Mouse (Mus musculus) thymus, postnatal 4 days (tissue): ENCODE results near the gene Wdr90.
"Not testable (repeated sequence)": the region's sequence is repeated elsewhere in the genome, so short reads cannot be mapped to it uniquely, and the experiment has no call there.

Source experiments
- DNase-seq: peaks from one replicate; pipeline ENCODE4 v3.0.0; 2021

Wdr90 gene

GRCm38 (mm10) chr17:25829558-25830017 is 31.7 kb downstream of the Wdr90 start:
- DNase-seq = no peak

GRCm38 (mm10) chr17:25828712-25829557 is 32.4 kb downstream of the Wdr90 start, which contains the start of gene Jmjd8:
Jmjd8 (plus strand) TSS chr17:25828867.
- DNase-seq = peak; percentile 83

- DNase-seq = no peak
Measured at GRCm38 (mm10) chr17:25828223-25828594, 33.1 kb downstream of the Wdr90 start.

- DNase-seq = no peak
Measured at GRCm38 (mm10) chr17:25827546-25828222, 33.6 kb downstream of the Wdr90 start.

- DNase-seq = no peak
Measured at GRCm38 (mm10) chr17:25827011-25827410, 34.3 kb downstream of the Wdr90 start.

DNA sequence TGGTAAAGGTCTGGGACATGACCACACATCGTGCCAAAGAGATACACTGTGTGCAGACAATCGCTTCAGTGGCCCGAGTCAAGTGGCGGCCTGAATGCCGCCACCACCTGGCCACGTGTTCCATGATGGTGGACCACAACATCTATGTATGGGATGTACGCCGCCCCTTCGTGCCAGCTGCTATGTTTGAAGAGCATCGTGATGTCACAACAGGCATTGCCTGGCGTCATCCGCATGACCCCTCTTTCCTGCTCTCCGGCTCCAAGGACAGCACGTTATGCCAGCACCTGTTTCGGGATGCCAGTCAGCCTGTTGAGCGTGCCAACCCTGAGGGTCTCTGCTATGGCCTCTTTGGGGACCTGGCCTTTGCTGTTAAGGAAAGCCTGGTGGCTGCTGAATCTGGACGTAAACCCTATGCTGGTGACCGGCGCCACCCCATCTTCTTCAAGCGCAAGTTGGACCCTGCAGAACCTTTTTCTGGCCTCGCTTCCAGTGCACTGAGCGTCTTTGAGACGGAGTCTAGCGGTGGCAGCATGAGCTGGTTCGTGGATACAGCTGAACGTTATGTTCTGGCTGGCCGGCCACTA is 35.2 kb downstream of the Wdr90 start:
- no peak for DNase-seq

DNA sequence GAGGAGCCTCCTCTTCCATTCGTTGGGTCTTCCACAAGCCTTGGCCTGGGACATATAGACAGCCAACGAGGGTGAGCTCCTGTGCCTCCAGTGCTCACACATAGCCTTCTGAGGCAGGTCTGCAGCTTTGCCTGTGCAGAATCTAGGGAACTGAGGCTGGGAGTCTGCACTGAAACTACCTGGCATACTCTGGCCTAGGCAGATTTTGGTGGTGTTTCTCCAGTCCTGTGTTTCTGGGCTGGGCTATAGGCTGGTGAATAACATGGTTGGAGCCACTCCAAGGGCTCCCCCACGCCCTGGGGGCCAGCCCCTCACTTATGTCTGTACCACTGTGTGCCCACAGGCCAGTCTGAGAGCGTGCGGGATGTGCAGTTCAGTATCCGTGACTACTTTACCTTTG is 36.0 kb downstream of the Wdr90 start:
- no peak for DNase-seq

DNA sequence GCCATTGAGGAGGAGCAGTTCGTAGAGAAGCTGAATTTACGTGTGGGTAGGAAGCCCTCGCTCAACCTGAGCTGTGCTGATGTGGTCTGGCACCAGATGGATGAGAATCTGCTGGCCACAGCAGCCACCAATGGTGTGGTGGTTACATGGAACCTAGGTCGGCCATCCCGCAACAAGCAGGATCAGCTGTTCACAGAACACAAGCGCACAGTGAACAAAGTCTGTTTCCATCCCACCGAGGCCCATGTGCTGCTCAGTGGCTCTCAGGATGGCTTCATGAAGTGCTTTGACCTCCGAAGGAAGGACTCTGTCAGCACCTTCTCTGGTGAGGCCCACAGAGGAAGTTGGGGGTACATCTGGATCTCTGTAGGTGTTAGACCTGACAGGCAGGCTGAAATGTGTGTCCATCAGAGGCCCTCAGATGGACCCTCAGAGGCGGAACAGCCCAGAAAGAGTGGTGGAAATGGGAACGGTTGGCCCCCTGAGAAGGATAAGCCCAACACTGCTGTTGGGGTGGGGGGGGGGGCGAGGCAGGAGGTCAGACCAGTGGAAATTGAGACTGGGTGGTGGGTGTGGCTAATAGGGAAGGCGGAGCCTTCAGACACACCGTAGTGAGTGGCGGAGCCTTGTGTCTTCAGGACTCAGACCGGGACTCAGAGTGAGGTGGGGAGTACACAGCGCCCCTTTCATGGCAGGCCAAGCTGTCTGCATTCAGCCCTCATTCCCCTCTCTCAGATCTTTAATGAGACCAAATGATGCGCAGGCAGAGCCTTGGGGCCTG is 36.7 kb downstream of the Wdr90 start:
- no peak for DNase-seq

- peak; percentile 78 for DNase-seq
Measured at GRCm38 (mm10) chr17:25823452-25823851, 37.8 kb downstream of the Wdr90 start, which contains the start of gene Wdr24. Wdr24 (plus strand) TSS chr17:25823627.

DNA sequence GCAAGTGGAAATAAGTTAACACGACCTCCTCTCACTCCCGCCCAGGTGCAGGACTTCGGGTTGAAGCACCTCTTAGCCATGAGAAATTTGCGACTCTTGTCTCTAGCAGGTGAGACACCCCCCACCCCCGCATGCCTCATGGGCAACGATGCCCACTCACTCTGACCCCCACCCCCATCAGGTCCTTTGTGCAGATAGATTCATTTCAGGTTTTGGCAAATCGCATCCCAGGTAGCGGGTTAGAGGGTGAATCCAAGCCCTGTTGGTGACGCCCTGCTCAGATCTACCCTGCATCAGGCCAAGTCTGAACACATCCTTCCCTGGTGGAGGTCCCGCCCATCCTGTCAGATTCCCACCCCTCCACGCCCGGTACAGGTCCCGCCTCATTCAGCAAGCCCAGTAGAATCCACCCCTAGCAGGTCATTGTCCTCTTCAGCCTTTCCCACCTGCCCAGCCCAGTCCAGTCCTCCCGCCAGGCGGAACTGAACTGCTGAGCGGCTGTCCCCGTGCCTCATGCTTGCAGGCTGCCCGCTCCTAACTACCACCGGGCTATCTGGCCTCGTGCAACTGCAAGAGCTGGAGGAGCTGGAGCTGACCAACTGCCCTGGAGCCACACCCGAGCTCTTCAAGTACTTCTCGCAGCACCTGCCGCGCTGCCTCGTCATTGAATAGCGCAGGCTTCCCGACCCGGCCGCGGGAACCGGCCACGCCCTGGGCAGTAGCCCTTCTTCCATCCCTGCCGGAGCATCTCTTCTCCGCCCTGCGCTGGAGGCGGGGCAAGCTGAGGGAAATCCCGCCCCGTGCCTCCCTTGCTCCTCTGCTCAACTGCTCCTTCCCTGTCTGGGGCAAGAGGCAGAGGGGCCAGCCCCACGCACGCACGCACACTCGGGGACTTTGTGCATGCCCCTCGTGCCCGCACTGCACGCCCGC is 42.2 kb downstream of the Wdr90 start:
- no peak for DNase-seq

GRCm38 (mm10) chr17:25817662-25818061 is 43.6 kb downstream of the Wdr90 start:
- DNase-seq = no peak

DNA sequence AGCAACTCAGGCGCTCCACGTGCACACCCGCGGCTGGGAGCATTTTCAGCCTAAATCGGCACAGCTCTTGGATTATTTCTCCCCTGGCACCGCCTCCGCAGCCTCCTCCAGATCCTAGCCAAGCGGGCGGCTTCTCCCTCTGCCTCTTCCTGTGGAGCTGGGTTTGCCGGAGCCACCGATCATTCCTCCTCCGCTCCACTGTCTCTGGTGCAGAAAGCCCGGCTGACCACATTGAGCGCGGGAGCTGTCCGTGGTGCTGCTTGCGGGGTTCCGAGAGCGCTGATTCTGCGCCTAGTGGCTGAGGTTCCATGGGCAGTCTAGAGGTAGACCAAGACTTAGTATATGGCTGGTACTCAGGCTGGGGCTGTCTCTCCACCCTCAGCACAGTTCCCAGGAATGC is 47.8 kb downstream of the Wdr90 start:
- DNase-seq = peak; percentile 93

- no peak for DNase-seq
Measured at GRCm38 (mm10) chr17:25810890-25811289, 50.4 kb downstream of the Wdr90 start.

DNA sequence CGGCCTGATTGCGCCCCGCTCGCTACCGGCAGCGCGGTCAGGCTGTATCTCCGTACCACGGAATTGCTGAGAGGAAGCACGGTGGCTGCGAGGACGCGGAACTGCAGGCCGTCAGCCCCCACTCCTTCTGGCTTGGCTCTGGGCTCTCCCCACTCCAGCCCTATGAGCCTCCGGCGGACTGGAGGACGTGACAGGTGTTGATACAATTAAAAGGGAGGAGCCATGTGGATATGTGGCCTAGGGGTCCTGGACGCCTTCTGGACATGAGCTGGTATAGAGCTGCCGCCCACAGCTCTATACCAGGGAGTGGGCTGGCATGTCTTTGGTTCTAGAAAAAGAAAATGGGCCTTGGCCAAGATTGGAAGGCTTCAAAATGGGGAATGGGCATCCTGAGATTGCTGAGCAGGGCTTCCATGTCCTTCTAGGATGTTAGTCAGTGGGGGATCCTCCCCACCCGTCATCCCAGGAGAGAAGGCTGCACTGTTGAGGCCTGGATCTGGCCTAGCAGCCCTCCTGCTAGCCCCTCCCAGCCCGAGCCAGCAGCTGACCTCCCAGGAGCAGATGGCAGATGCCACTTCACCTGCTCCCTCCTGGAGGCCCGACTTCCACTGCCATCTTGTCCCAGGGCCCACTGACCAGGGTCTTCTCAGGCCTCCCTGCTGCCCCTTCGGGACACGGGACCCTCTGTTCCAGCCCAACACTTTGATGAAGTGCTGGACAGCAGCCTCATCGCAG is 51.5 kb downstream of the Wdr90 start:
- DNase-seq = no peak

DNA sequence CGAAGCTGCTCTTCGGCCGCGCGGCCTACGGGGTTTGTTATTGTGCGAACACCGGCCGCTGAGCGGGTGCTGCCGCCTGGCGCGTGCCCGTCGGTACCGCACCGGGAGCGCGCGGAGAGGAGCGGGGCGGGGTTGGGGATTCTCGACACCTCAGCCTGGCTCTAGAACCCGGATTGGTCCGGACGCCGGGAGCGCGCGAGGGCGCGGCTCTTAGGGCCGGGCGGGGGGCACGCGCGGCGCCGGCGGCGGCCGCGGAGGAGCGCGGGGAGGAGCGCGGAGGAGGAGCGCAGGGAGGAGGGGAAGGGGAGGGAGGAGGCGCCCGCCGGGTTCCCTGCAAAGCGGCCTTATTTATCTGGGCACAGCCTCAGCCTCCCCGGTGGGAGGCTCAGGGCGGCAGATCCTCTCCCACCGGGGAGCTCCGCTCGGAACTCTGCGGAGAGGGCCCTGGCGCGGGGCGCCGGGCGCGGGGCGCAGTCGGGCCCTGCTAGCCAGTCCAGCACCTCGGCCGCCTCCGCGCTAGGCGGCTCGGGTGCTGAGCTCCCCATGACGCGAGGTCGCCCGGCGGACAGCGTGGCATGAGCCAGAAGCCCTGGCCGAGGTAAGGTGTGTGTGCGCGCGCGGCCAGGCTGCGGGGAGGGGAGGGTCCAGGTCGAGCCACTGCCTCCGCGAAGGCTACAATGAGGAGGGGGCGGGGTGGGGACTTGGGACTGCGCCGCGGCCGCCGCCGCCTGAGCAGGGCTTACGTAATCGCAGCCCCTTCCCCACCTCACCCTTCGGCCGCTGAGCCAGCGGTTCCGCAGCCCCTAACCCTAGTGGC is 52.3 kb downstream of the Wdr90 start, which contains the start of gene Fbxl16:
Gene Fbxl16 (plus strand): TSS at position 297 of the 817 bp plus-strand sequence.
- peak; percentile 60 for DNase-seq

GRCm38 (mm10) chr17:25808028-25808427 is 53.3 kb downstream of the Wdr90 start:
- DNase-seq = no peak

GRCm38 (mm10) chr17:25807452-25807851 is 53.8 kb downstream of the Wdr90 start:
- not testable (repeated sequence) for DNase-seq

DNA sequence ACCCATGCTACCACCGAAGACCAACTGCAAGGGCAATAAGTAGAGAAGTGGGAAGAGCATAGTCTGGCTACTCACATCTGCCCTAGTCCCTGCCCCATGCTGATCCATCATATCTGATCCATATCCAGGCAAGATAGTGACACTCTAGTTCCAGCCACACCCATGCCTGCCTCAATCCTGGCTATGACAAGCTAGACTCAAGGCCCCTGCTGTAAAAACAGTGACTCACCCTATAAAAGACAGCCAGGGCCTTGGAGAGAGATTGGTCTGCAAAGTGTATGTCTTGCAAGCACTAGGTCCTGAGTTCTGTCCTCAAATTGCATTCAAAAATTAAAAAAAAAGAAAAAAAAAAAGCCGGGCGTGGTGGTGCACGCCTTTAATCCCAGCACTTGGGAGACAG is 54.8 kb downstream of the Wdr90 start:
- no peak for DNase-seq

DNA sequence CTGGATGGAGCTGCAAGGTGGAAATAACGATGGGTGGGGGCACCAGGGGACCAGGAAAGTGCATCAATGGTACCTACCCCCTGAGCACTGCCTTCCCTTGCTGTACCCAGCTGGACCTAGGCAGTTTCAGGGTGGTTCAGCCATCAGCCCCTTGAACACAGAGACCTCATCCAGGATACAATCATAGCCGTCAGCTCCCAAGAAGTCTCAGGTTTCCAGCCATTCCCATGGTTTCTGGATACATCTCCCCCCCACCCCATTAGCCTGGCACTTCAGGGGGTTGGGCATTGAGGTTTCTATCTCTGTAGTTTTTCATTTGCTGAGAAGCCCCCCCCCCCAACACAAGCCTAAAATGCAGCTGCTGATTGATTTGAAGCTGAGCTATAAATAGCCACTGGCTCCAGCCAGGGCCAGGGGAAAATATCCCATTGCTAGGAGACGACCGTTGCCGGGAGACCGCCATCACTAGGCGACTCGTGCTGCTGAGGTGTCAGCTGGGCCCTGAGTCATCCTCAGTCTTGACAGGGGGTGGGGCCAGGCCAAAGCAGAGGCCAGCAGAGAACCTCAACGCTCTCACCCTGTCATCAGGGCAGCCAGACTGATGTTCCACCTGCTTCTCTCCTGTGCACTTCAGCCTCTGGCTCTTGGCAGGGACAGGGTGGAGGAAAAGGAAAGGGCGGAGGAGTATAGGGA is 58.3 kb downstream of the Wdr90 start:
- DNase-seq = no peak
